Mouse (Mus musculus) thymus, adult 2 months (tissue): ENCODE results near the gene Zdhhc1.

Source experiments
- CTCF ChIP-seq: fragments of 200-500 bp; IDR thresholded peaks from 2 replicates; pipeline ENCODE4 v1.5.1; 2012; ENCODE audit warnings: mild to moderate bottlenecking, control low read depth, low read length, moderate library complexity, borderline replicate concordance; ENCODE audit not compliant: control insufficient read depth, poor library complexity, insufficient read depth; ENCODE audit errors: extremely low read depth
- POLR2A ChIP-seq: fragments of 200-500 bp; IDR thresholded peaks from 2 replicates; pipeline ENCODE4 v1.6.1; 2012; ENCODE audit warnings: mild to moderate bottlenecking, low read length, control low read depth, moderate library complexity; ENCODE audit not compliant: control insufficient read depth, poor library complexity, insufficient read depth; ENCODE audit errors: extremely low read depth

- TF ChIP-seq POLR2A (no peak), CTCF (no peak)
Measured at GRCm38 (mm10) chr8:105467396-105467985, 29.2 kb downstream of the Zdhhc1 start.
